Mouse (Mus musculus): ENCODE results near the gene Arntl. TPM values are rescaled to one million over a fixed set of nuclear protein-coding genes. Genes with fewer than 3 reads are reported as not detected.
A peak's percentile ranks its signal among the peaks of the same experiment; 100 is the strongest.

The Arntl gene
- polyA plus RNA-seq, 1 experiment from 2014 or later, result 12.4 TPM

DNA sequence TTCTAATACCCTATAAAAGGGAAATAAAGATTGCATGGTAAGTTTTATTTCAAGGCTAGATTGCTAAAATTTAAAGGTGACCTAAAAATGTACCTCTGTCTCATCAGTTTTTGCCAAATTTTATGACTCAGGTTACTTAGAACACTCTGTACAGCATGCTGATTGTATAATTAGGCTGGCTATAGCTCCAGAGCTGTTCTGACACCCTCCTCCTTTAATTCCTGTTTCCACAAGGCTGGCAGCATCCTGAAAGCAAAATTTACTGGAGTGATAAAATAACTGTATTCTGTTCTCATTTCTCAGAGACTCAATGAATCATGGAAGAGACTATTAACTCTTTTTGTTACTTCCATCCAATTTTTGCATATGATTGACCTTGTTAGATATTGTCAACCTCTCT, 126.8 kb downstream of the Arntl start:
- H3K4me3 ChIP-seq (ENCODE audit: low read length), result no peak overlapping the region
- no peaks in the 10 kb centered on the region for H3K27me3 ChIP-seq (ENCODE audit: control insufficient read depth, insufficient read depth, low read length)
- no peak overlapping the region for H3K9ac ChIP-seq (ENCODE audit: low read length)
- no peaks in the 10 kb centered on the region for H3K9me3 ChIP-seq (replicated peaks; ENCODE audit: control insufficient read depth, low read length)
- ATAC-seq (replicated peaks; ENCODE audit: extremely low read depth, insufficient read depth, low FRiP score), result no peak
- H3K36me3 ChIP-seq (ENCODE audit: control insufficient read depth, insufficient read depth), result no peaks in the 10 kb centered on the region
- H3K27ac ChIP-seq (ENCODE audit: low read length), result no peak overlapping the region
- no peak overlapping the region for H3K4me2 ChIP-seq (ENCODE audit: low read depth, low read length)
- H3K4me1 ChIP-seq (ENCODE audit: control insufficient read depth, insufficient read depth, low read length), result peaks cover 2% of the 10 kb centered on the region; the same call in 1 of the 2 replicates

- H3K4me3 ChIP-seq (ENCODE audit: low read length), result no peak overlapping the region
- WGBS, result 83% methylated on average over 8 of the region's 8 CpGs
- no peak overlapping the region for H3K9ac ChIP-seq (ENCODE audit: low read length)
- H3K27me3 ChIP-seq (ENCODE audit: control insufficient read depth, insufficient read depth, low read length), result no peaks in the 10 kb centered on the region
- no peaks in the 10 kb centered on the region for H3K9me3 ChIP-seq (replicated peaks; ENCODE audit: control insufficient read depth, low read length)
- H3K36me3 ChIP-seq (ENCODE audit: control insufficient read depth, insufficient read depth), result no peaks in the 10 kb centered on the region
- peaks cover 2% of the 10 kb centered on the region; the same call in 1 of the 2 replicates for H3K4me1 ChIP-seq (ENCODE audit: control insufficient read depth, insufficient read depth, low read length)
- ATAC-seq (replicated peaks; ENCODE audit: extremely low read depth, insufficient read depth, low FRiP score), result no peak
- H3K27ac ChIP-seq (ENCODE audit: low read length), result no peak overlapping the region
- no peak overlapping the region for H3K4me2 ChIP-seq (ENCODE audit: low read depth, low read length)
These were observed 128.0 kb downstream of the Arntl start for GRCm38 (mm10) chr7:113335250-113335649.

GRCm38 (mm10) chr7:113347271-113347670, 140.0 kb downstream of the Arntl start:
- ATAC-seq (replicated peaks; ENCODE audit: extremely low read depth, insufficient read depth, low FRiP score), result peak; percentile 76
- H3K4me2 ChIP-seq (ENCODE audit: low read depth, low read length), result 0 out of 2 replicates have a peak overlapping the region, but pooled peaks have one; percentile 7
- H3K4me1 ChIP-seq (ENCODE audit: control insufficient read depth, insufficient read depth, low read length), result peaks cover 4% of the 10 kb centered on the region; the same call in 1 of the 2 replicates
- H3K9ac ChIP-seq (ENCODE audit: low read length), result no peak overlapping the region
- no peaks in the 10 kb centered on the region for H3K9me3 ChIP-seq (replicated peaks; ENCODE audit: control insufficient read depth, low read length)
- H3K36me3 ChIP-seq (ENCODE audit: control insufficient read depth, insufficient read depth), result no peaks in the 10 kb centered on the region
- 19% methylated on average over 4 of the region's 4 CpGs for WGBS
- H3K27me3 ChIP-seq (ENCODE audit: control insufficient read depth, insufficient read depth, low read length), result no peaks in the 10 kb centered on the region
- H3K27ac ChIP-seq (ENCODE audit: low read length), result no peak overlapping the region
- no peak overlapping the region for H3K4me3 ChIP-seq (ENCODE audit: low read length)

DNA sequence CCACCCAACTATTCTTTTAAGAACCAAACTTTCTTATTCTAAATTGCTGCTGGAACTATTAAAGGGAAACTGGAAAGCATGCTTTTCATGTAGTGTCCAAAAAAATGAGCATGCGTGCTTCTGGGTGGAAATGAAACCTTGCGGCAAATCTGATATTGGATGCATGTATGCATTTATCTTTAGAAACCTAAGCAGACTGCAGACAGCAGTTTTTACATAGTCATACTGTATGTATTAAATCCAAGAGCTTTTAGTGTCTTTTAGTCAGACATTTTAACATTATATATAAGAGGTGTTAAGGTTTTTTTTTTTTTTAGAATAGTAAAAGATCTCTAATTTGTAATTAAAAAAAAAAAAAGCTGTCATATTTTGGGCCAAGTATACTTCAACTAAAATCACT, 140.4 kb downstream of the Arntl start:
- no peak for ATAC-seq (replicated peaks; ENCODE audit: extremely low read depth, insufficient read depth, low FRiP score)
- Histone ChIP-seq H3K4me3 (ENCODE audit: low read length) (no peak overlapping the region), H3K27ac (ENCODE audit: low read length) (no peak overlapping the region), H3K9me3 (replicated peaks; ENCODE audit: control insufficient read depth, low read length) (no peaks in the 10 kb centered on the region), H3K4me2 (ENCODE audit: low read depth, low read length) (no peak overlapping the region), H3K4me1 (ENCODE audit: control insufficient read depth, insufficient read depth, low read length) (peaks cover 4% of the 10 kb centered on the region; the same call in 1 of the 2 replicates), H3K36me3 (ENCODE audit: control insufficient read depth, insufficient read depth) (no peaks in the 10 kb centered on the region), H3K9ac (ENCODE audit: low read length) (no peak overlapping the region), H3K27me3 (ENCODE audit: control insufficient read depth, insufficient read depth, low read length) (no peaks in the 10 kb centered on the region)
- WGBS, result 85% methylated on average over 2 of the region's 2 CpGs

DNA sequence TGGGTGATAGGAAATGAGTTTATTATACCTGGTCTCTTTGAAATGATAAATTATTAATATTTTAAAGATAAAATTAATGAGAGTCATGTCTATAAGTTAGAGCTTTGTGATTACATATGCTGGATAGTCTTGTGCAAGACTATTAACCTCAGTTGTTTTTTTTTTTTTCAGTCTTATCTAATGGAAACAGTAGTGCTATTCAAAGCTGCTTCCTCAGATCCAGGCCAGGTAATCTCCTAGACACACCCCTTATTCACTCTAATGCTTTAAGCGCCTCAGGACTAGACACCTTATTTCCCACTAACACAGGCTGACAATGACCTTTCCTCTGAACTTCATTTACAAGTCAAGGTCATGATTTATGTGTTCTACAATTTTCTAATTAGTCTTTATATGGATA, 141.8 kb downstream of the Arntl start:
- 66% methylated on average over 1 of the region's 1 CpGs for WGBS

More for the DNA sequence above, 141.8 kb downstream of the Arntl start:
- no peak for ATAC-seq (replicated peaks; ENCODE audit: extremely low read depth, insufficient read depth, low FRiP score)
- Histone ChIP-seq H3K27ac (ENCODE audit: low read length) (no peak overlapping the region), H3K4me3 (ENCODE audit: low read length) (no peak overlapping the region), H3K36me3 (ENCODE audit: control insufficient read depth, insufficient read depth) (no peaks in the 10 kb centered on the region), H3K4me2 (ENCODE audit: low read depth, low read length) (no peak overlapping the region), H3K4me1 (ENCODE audit: control insufficient read depth, insufficient read depth, low read length) (peaks cover 4% of the 10 kb centered on the region; the same call in 1 of the 2 replicates), H3K27me3 (ENCODE audit: control insufficient read depth, insufficient read depth, low read length) (no peaks in the 10 kb centered on the region), H3K9me3 (replicated peaks; ENCODE audit: control insufficient read depth, low read length) (no peaks in the 10 kb centered on the region), H3K9ac (ENCODE audit: low read length) (no peak overlapping the region)

Other genes starting within 250 kb of the Arntl start
- gene Btbd10, start 161.9 kb downstream of the Arntl start, polyA plus RNA-seq (2015; fragmentation: Nextera tagmentation; extraction: Ambion mirVana), result 22.5 and 24.3 TPM in 2 replicates
- gene Pth, start 181.1 kb downstream of the Arntl start, polyA plus RNA-seq (2015; fragmentation: Nextera tagmentation; extraction: Ambion mirVana), result 5.7 and 23.7 TPM in 2 replicates

All from heart, embryonic 16.5 days (tissue).